Mouse (Mus musculus) heart, adult 18-20 months (tissue): ENCODE measurements around the gene Arhgef39. TPM values are rescaled to one million over a fixed set of nuclear protein-coding genes. Genes with fewer than 3 reads are reported as not detected.

Source experiments
- DNase-seq, 2 experiments: peaks; one replicate each; pipeline ENCODE4 v3.0.0; 2021 to 2022; ENCODE audit warnings: mixed read lengths in 1 of 2
- long read RNA-seq, 2 experiments: library from polyadenylated mRNA; stranded (forward); transcript quantifications; one replicate each; pipeline ENCODE4 v2.0.0; 2021
- total RNA-seq, 2 experiments: library from RNA; stranded (reverse); gene quantifications; 2 replicates each; pipeline ENCODE4 v1.2.3; 2021

Arhgef39 gene
- under 1 TPM in 1 of 2 experiments, not detected in 1; 0.64 TPM for total RNA-seq
- long read RNA-seq, experiment 1 = 0 reads
- long read RNA-seq, experiment 2 = 0 reads

GRCm38 (mm10) chr4:43499407-43500333, at the start of gene Arhgef39:
Gene Arhgef39 (minus strand): TSS chr4:43499695.
- peak; percentile 85 to 88 for DNase-seq

GRCm38 (mm10) chr4:43549055-43549454, 49.6 kb upstream of the Arhgef39 start:
- no peak for DNase-seq

- no peak for DNase-seq
Measured at GRCm38 (mm10) chr4:43547160-43547559, 47.7 kb upstream of the Arhgef39 start.

- peak in 1 of 2 experiments; percentile 42 for DNase-seq
Measured at GRCm38 (mm10) chr4:43546375-43547047, 47.0 kb upstream of the Arhgef39 start.

GRCm38 (mm10) chr4:43542044-43542443, 42.5 kb upstream of the Arhgef39 start:
- DNase-seq = no peak

GRCm38 (mm10) chr4:43536031-43536430, 36.5 kb upstream of the Arhgef39 start:
- no peak for DNase-seq

GRCm38 (mm10) chr4:43535628-43536027, 36.1 kb upstream of the Arhgef39 start:
- DNase-seq = no peak

GRCm38 (mm10) chr4:43533270-43533669, 33.8 kb upstream of the Arhgef39 start:
- DNase-seq = no peak

- peak; percentile 71 to 87 for DNase-seq
Measured at GRCm38 (mm10) chr4:43530581-43530980, 31.1 kb upstream of the Arhgef39 start.

- peak in 1 of 2 experiments; percentile 30 for DNase-seq
Measured at GRCm38 (mm10) chr4:43530081-43530501, 30.6 kb upstream of the Arhgef39 start.

- DNase-seq = no peak
Measured at GRCm38 (mm10) chr4:43528487-43528886, 29.0 kb upstream of the Arhgef39 start.

- no peak for DNase-seq
Measured at GRCm38 (mm10) chr4:43527880-43528279, 28.4 kb upstream of the Arhgef39 start.

- peak; percentile 88 to 98 for DNase-seq
Measured at GRCm38 (mm10) chr4:43519956-43520355, 20.5 kb upstream of the Arhgef39 start.

GRCm38 (mm10) chr4:43519551-43519950, 20.1 kb upstream of the Arhgef39 start:
- no peak for DNase-seq

- no peak for DNase-seq
Measured at GRCm38 (mm10) chr4:43515764-43516708, 16.5 kb upstream of the Arhgef39 start.

- no peak for DNase-seq
Measured at GRCm38 (mm10) chr4:43513791-43514190, 14.3 kb upstream of the Arhgef39 start.

GRCm38 (mm10) chr4:43513300-43513699, 13.8 kb upstream of the Arhgef39 start:
- DNase-seq = no peak

- DNase-seq = no peak
Measured at GRCm38 (mm10) chr4:43512653-43513052, 13.2 kb upstream of the Arhgef39 start.

- no peak for DNase-seq
Measured at GRCm38 (mm10) chr4:43511675-43512454, 12.4 kb upstream of the Arhgef39 start.

GRCm38 (mm10) chr4:43509109-43509508, 9.6 kb upstream of the Arhgef39 start:
- DNase-seq = no peak

GRCm38 (mm10) chr4:43508666-43508997, 9.1 kb upstream of the Arhgef39 start:
- peak; percentile 60 for DNase-seq
